In the genomic region with DNA sequence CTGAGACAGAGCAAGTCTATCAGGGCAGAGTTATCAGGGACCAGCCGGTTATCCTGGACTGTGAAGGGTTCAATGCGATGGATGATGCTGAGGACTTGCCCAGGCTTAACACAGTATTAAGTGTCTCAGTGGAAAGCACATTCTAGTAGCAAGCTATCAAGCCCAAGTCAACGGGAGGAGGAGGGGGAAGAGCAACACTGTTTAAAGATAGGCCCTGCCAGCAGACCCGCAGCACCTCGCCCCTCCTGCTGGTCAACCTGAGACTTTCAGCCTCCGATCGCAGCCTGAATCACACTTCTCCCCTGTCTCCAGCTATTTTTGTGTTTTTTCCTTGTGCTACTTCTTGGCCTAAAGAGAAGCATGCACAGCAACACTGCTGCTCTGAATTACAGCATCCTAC, we compare ENCODE assay signal across 15 mouse cellular contexts. TPM values are rescaled to one million over a fixed set of nuclear protein-coding genes. Genes with fewer than 3 reads are reported as not detected.
A peak's percentile ranks its signal among the peaks of the same experiment; 100 is the strongest.
DNase-seq lines count a peak whose midpoint lies in the region; ATAC-seq and TF ChIP-seq lines count a peak whose summit lies in the region.
"Had no signal": no experiment of that assay in that cellular context is flagged by ENCODE, and none has a peak within 500 bp of the region (broad histone marks: within the 10 kb centered on the region; RNA-seq: fewer than 3 reads in every experiment).

No protein-coding gene starts in this region.

- H3K4me2 ChIP-seq in kidney, embryonic 16.5 days (replicated peaks; ENCODE audit: low read depth, low read length): no peak overlapping the region
- H3K4me2 ChIP-seq in embryonic facial prominence, embryonic 11.5 days (ENCODE audit: low read depth, low read length): no peak overlapping the region
- H3K4me2 ChIP-seq: liver, embryonic 12.5 days; neural tube, embryonic 12.5 days had no signal

- H3K27me3 ChIP-seq in kidney, embryonic 16.5 days (ENCODE audit: insufficient read depth, low read length): no peaks in the 10 kb centered on the region
- H3K27me3 ChIP-seq in ES-Bruce4 (ENCODE audit: control insufficient read depth, insufficient read depth, low read length, poor library complexity, severe bottlenecking): no peaks in the 10 kb centered on the region
- no peaks in the 10 kb centered on the region for H3K27me3 ChIP-seq in embryonic facial prominence, embryonic 11.5 days (ENCODE audit: control insufficient read depth, insufficient read depth, low read length)
- H3K27me3 ChIP-seq: liver, embryonic 12.5 days; megakaryocyte, embryonic 14.5 days; neural tube, embryonic 12.5 days; Patski had no signal

- TF ChIP-seq POLR2A in ES-Bruce4 (IDR thresholded peaks at IDR 0.05; ENCODE audit: insufficient read depth, low read length): no peak

- no peak overlapping the region for H3K4me3 ChIP-seq in kidney, embryonic 16.5 days (ENCODE audit: low read length)
- H3K4me3 ChIP-seq in ES-Bruce4 (ENCODE audit: low read depth, low read length): no peak overlapping the region
- no peak overlapping the region for H3K4me3 ChIP-seq in embryonic facial prominence, embryonic 11.5 days (ENCODE audit: low read depth, low read length)
- H3K4me3 ChIP-seq: liver, embryonic 12.5 days; megakaryocyte, embryonic 14.5 days; neural tube, embryonic 12.5 days had no signal

- TF ChIP-seq EP300 in ES-Bruce4 (IDR thresholded peaks at IDR 0.05; ENCODE audit: insufficient read depth, low read depth, low read length): no peak

- H3K36me3 ChIP-seq in kidney, embryonic 16.5 days (ENCODE audit: insufficient read depth, low read length): peaks cover 14% of the 10 kb centered on the region
- no peaks in the 10 kb centered on the region for H3K36me3 ChIP-seq in ES-Bruce4 (ENCODE audit: control insufficient read depth, insufficient read depth, low read length, poor library complexity, severe bottlenecking)
- H3K36me3 ChIP-seq in embryonic facial prominence, embryonic 11.5 days (replicated peaks; ENCODE audit: control insufficient read depth, insufficient read depth, low read depth, low read length): no peaks in the 10 kb centered on the region

- H3K27ac ChIP-seq in kidney, embryonic 16.5 days (ENCODE audit: low read length): no peak overlapping the region
- H3K27ac ChIP-seq in ES-Bruce4 (ENCODE audit: insufficient read depth, low read length): no peak overlapping the region
- no peak overlapping the region for H3K27ac ChIP-seq in embryonic facial prominence, embryonic 11.5 days (replicated peaks; ENCODE audit: low read depth, low read length)
- H3K27ac ChIP-seq: liver, embryonic 12.5 days; neural tube, embryonic 12.5 days had no signal

- no peaks in the 10 kb centered on the region for H3K9me3 ChIP-seq in kidney, embryonic 16.5 days (ENCODE audit: low read length)
- H3K9me3 ChIP-seq in ES-Bruce4 (replicated peaks; ENCODE audit: control insufficient read depth, insufficient read depth, low read length, poor library complexity, severe bottlenecking): no peaks in the 10 kb centered on the region
- no peaks in the 10 kb centered on the region for H3K9me3 ChIP-seq in embryonic facial prominence, embryonic 11.5 days (replicated peaks; ENCODE audit: control insufficient read depth, low read length)
- H3K9me3 ChIP-seq: liver, embryonic 12.5 days; megakaryocyte, embryonic 14.5 days; neural tube, embryonic 12.5 days had no signal

- H3K9ac ChIP-seq in kidney, embryonic 16.5 days (replicated peaks; ENCODE audit: low read length): no peak overlapping the region
- H3K9ac ChIP-seq in ES-Bruce4 (ENCODE audit: low read depth, poor library complexity, severe bottlenecking): no peak overlapping the region
- H3K9ac ChIP-seq in embryonic facial prominence, embryonic 11.5 days (replicated peaks; ENCODE audit: low read length): no peak overlapping the region
- H3K9ac ChIP-seq: liver, embryonic 12.5 days; neural tube, embryonic 12.5 days had no signal

- WGBS in kidney, embryonic 16.5 days: 63% methylated on average over 7 of the region's 7 CpGs
- 77% methylated on average over 7 of the region's 7 CpGs for WGBS in embryonic facial prominence, embryonic 11.5 days

- H3K4me1 ChIP-seq in kidney, embryonic 16.5 days (ENCODE audit: insufficient read depth, low read length): no peaks in the 10 kb centered on the region
- H3K4me1 ChIP-seq in ES-Bruce4 (ENCODE audit: control insufficient read depth, insufficient read depth, low read length): no peaks in the 10 kb centered on the region
- no peaks in the 10 kb centered on the region for H3K4me1 ChIP-seq in embryonic facial prominence, embryonic 11.5 days (ENCODE audit: control insufficient read depth, insufficient read depth, low read length)
- H3K4me1 ChIP-seq: neural tube, embryonic 12.5 days had no signal

- no peak for DNase-seq in kidney, adult 9 months
- peak; percentile 27 for DNase-seq in 416B (ENCODE audit: low read depth)
- peak; percentile 27 for DNase-seq in embryonic facial prominence, embryonic 11.5 days (ENCODE audit: low spot score)
- DNase-seq in spleen, adult 18-20 months: no peak
- no peak for DNase-seq in left cerebral cortex, postnatal 10 days (ENCODE audit: extremely low spot score in 1 of 2, low spot score in 2 of 2)
- DNase-seq: gastrocnemius, postnatal 36 days; kidney, adult 2 months; layer of hippocampus, postnatal 36 days; right cerebral cortex, adult 18-20 months had no signal

- peak; percentile 32; the same call in 1 of the 2 replicates for ATAC-seq in kidney, embryonic 16.5 days (ENCODE audit: low FRiP score, low TSS enrichment)
- ATAC-seq in embryonic facial prominence, embryonic 11.5 days (replicated peaks; ENCODE audit: insufficient number of reproducible peaks, low FRiP score, low TSS enrichment, low read depth): no peak
- ATAC-seq: liver, embryonic 12.5 days; Patski had no signal

- TF ChIP-seq CTCF in ES-Bruce4 (IDR thresholded peaks at IDR 0.05; ENCODE audit: low read depth, low read length): peak; percentile 39

- intact Hi-C loops in left cerebral cortex, postnatal 10 days (cut with DNase I): loop anchor here (2.0 to 5.0 kb wide), 4 partner anchors 223 to 553 kb away; no protein-coding TSS in a partner anchor

RNA-seq across cellular contexts. Expression of a gene that starts 29.1 kb away (rescaled TPM):
- polyA plus RNA-seq in kidney, embryonic 16.5 days (2015; fragmentation: Nextera tagmentation; extraction: Ambion mirVana): 16.4 and 16.9 TPM in 2 replicates
- 19.1 and 22.0 TPM in 2 replicates for polyA plus RNA-seq in ES-Bruce4 (2011; ENCODE audit: insufficient read depth, insufficient read length, low read depth, missing spikeins)
- polyA plus RNA-seq in embryonic facial prominence, embryonic 11.5 days (2014; fragmentation: Nextera tagmentation; extraction: Ambion mirVana): 14.3 and 17.1 TPM in 2 replicates
- total RNA-seq in left cerebral cortex, postnatal 10 days (2021): 10 to 100 TPM; 16.4 to 19.2 TPM

RNA-seq across cellular contexts. Expression of a gene that starts 29.4 kb away (rescaled TPM):
- 20.4 and 20.6 TPM in 2 replicates for polyA plus RNA-seq in kidney, embryonic 16.5 days (2015; fragmentation: Nextera tagmentation; extraction: Ambion mirVana)
- 7.8 and 10.9 TPM in 2 replicates for polyA plus RNA-seq in ES-Bruce4 (2011; ENCODE audit: insufficient read depth, insufficient read length, low read depth, missing spikeins)
- 26.9 and 29.6 TPM in 2 replicates for polyA plus RNA-seq in embryonic facial prominence, embryonic 11.5 days (2014; fragmentation: Nextera tagmentation; extraction: Ambion mirVana)
- 10 to 100 TPM; 11.6 to 12.7 TPM for total RNA-seq in left cerebral cortex, postnatal 10 days (2021)

Comparison
In these comparisons a context has a peak if more than half of its experiments do, and no peak if none do; other contexts are left out.
1. DNase-seq: peak in 416B (single experiment) and embryonic facial prominence, embryonic 11.5 days (single experiment); none in kidney, adult 9 months (single experiment), spleen, adult 18-20 months (0 of 2) and left cerebral cortex, postnatal 10 days (0 of 2).